Mouse (Mus musculus) cerebellum, adult (tissue): ENCODE results near the gene Prkn.

Experiments used
- ATAC-seq: cut with Nextera tagmentation; 2 replicates; pipeline ENCODE4 v1.9.2; 2017; ENCODE audit warnings: mild to moderate bottlenecking, moderate library complexity, mixed read lengths; ENCODE audit not compliant: insufficient number of reproducible peaks, low FRiP score, low TSS enrichment

Prkn gene

DNA sequence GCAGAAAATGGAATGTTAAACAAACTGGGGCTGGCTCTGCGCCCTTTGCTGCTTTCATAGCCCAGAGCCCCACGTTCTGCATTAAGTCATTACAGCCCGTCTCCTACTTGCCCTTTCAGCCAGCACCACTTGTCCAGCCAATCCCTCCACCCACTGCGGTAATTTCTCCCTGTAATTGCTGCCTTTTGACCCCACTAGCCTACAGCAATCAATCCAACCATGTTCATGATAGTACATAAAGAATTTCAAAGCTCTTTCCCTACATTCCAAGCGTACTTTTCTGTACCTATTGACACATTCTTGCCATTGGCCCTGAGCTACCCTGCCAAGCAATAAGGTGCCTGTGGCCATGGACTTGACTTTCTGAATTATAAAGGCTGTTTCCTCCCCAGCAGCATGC is 881.7 kb downstream of the Prkn start:
- ATAC-seq, result no peak

DNA sequence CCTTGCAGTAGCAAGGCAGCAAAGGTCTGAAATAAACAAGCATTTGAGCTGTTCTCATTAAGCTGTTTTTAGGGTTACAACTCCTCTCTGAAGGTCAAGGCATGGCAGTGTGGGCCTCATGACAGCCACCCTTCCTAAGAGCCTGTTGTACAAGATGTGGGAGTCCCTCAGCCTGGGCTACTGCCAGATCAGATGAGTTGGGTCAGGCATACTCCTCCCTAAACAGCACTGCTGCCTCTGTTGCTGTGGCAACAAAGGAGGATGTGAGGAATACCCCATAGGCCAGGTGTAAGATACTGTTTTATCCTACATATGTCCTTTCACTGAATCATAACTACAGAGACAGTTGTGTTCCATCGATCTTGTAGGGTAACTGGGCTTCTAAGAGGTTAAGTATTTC is 882.3 kb downstream of the Prkn start:
- ATAC-seq, result no peak

DNA sequence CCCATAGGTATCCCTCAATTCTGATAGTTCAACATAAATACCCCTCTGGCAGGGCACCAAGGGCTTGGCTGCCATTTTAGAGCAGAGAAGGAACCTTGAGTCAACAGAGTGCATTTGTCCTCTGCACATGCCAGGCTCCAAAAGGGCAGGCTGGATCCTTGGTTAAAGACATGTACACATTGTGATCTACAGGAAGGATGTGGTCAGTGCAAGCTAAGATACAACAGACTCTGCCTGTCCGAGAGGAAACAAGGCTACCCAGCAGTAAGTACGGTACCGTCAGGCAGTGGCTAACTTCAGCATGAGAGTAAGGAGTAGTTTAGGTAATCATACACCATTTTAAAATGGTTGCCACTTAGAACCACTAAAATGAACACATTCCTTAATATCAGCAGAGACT is 884.0 kb downstream of the Prkn start:
- ATAC-seq, result no peak

DNA sequence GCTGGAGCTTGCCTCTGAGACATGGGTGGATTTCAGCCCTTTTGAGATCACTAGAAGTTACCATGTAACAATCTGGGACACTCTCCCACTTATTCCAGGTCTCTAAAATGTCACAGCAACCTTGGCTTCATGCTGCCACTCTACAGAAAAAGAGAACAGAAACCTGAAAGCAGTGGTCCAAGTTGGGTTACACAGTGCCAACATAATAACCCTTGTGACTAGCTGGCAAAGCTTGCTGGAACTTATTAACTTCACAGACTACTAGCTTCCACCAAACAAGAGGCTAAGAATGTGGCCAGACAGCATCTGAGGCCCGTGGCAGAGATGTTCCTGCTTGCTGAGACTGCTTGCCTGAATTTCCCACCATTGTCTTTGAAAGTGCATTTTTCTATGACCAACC is 886.9 kb downstream of the Prkn start:
- ATAC-seq, result no peak

DNA sequence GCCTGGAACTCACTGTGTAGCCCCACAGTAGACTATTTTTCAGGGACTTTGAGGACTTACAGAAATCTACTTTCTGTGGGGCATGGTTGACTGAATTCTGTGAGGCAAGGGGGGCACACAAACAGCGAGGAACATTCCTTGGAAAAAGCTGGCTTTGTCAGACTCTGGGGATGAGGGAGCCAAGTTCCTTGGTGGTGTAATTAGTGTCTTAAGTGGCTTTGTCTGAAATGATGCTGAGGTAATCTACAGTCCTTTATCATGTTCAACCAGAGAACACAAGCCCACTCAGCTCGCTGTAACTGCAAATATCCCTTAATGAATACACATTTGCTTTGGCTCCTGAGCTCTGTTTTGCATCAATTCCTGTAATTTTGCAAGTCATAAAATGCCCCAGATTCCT is 888.1 kb downstream of the Prkn start:
- no peak for ATAC-seq

DNA sequence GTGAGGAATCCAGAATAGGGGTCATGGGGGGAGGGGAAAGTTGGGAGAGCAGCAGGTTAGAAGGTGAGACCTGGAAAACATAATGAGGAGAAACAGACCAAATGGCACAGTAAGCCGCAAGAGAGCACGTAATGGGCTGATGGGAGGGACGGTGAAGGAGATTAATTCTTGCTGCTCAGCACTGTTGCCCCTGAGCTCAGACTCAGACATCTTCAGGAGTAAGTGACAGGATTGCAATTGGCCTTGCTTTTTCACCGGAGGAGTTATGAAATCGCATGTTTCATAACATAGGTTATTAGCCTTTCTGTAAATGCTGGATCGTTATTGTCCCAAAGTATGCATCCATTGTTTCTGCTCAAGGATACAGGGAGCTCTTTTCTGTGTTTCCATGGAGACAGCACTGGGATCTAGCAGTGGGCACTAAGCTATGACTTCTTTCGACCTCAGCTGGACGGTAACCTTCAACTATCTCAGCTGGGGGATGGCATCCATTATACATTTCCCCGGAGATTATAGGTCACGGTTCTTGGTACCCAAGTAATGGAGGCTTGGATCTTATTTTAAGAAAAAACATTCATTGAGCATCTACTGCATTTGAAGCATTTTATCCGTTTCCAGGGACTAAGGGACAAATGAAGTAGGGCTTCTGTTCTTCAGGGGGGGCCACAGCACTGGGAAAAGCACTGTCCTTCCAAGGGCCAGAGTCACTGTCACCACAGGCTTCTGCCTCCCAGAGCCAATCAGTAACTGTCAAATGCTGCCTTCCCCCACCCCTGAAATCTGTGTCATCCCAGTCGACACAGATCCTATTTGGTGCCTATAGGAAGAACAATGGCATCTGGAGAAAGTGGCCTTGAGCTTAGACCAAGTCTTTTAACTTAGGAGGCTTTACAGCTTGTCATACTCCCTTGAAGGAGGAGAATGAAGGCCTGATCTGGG is 890.7 kb downstream of the Prkn start:
- no peak for ATAC-seq

DNA sequence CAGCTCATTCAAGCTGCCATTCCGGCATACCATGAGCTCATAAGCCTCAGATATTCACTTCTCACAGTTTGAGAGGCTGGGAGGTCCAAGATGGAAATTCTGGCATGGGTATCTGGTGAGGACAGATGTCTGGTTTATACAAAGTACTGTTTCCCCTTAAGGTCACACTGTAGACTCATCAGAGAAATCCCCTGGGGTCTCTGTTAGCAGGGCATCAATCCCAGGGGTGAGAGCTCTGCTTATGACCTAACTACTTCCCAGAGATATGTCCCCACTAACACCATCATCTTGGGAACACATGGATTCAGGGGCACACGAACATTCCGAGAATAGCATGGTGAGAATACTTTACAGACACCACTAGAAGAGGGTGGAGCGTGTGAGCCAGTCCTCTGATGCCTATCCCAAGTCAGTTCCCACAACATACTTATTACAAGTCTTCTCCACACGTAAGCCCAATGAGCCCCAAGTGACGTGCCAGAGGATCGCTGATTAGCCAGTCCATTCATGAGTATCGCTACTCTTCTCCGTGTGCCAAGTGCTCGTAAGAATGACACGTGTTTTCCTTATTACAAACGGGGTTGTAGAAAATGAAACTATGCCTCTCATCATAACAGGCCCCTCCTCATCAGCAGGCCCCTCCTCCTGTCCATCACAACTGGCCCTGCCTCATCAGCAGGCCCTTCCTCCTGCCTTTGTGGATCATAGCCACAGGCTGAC is 895.1 kb downstream of the Prkn start:
- no peak for ATAC-seq

DNA sequence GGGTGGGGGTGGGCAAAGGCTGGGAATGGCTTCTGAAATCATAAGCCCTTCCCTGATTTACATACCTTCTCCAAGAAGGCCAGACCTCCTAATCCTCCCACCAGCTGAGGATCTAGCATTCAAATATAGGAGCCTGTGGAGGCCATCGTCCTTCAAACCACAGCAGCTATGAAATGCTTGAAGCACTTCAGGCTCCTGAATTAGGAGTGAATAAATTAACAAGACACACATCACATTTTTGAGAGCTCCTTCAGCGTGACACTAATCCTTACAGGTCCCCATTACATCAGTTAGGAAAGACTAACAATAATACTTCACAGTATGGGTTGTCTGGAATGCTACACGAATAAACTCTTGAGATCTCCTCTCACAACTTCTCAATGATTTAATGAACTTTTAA is 896.3 kb downstream of the Prkn start:
- ATAC-seq, result no peak

DNA sequence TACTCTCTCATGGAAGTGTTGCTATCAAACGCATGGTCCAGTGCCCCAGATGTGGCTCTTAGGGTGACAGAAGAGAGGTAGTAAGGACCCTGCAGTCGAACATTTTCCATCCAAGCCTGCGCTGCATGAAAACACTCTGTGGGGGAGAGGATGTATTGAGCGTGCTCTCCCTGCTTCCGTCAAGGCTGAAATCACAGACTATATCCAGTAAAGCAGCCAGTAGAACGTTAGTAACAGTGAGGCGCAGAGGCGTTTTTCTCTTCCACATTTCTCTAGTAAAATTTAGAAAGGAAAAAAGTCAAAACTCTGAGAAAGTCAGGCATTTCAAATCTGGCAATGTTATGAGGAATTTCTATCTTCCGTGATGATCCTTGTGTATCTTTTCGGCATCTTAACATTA is 897.7 kb downstream of the Prkn start:
- ATAC-seq, result no peak

DNA sequence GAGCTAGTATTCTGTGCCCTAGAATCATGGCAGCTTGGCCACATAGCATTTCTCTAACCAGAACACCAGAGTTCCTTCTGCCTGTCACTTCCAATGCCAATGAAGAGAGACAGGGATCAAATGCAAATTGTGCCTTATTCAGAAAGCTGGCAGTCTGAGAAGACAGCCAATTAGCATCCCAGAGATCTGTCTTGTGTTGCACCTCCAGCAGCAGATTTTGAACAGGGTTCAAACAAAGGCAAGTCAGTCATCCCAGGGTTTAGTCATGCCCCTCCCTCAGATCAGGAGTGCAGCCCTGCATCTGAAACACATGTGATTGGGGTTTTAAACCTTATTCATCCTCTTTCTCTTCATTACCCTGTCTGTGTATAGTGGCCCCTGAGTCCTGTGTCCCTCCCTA is 900.5 kb downstream of the Prkn start:
- ATAC-seq, result no peak

DNA sequence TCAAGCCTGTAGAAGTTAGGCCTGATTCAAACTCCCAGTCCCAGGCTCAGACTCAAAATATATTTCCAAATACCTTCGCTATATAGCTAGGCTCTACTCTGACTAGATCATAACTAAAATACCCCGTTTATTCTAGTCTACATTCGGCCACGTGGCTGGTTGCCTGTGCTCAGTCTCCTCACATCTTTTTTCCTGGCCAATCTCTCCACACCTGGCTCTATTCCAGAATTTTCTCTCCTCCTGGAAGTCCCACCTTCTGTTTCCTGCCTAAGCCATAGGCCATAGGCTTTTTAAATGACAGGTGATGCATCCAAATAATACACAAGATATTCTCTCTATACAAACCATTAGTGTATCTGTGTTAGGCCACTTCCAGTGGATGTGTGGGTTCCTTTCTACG is 901.0 kb downstream of the Prkn start:
- no peak for ATAC-seq

DNA sequence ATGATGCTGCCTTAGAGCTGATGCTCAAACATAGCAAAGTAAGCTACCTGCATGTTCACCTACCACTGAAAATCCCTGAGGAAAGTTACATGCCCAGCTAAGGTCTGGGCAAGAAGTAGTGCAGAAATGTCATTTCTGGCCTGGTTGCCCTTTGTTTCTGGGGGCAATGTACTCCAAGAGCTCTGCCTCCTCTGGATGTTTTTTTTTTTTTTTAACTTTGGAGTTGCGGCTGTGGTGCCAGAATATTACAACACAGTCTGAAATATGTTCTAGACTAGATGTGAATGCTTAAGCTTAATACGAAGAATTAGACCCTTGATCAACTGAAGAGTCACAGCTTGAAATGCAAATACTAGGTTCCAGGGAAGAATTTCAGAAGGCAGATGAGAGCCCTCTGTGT is 911.1 kb downstream of the Prkn start:
- ATAC-seq, result no peak

DNA sequence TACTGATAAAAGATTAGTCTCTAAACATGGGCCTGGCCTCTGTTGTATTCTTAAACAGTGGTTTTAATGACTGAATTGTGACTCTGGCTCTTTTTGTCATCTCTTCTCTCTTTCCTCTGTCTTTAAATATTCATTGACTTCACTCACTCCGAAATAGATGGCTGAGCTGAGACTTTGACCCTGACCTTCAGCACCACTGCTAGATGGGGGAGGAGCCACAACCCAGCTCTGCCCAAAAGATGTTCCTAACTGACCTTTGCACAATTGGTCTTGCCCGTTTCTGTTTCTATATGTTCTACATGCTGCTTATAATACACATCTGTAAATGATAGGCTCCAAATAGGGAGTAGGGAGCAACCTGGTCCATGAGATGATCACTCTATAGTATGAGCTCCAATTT is 912.5 kb downstream of the Prkn start:
- no peak for ATAC-seq

DNA sequence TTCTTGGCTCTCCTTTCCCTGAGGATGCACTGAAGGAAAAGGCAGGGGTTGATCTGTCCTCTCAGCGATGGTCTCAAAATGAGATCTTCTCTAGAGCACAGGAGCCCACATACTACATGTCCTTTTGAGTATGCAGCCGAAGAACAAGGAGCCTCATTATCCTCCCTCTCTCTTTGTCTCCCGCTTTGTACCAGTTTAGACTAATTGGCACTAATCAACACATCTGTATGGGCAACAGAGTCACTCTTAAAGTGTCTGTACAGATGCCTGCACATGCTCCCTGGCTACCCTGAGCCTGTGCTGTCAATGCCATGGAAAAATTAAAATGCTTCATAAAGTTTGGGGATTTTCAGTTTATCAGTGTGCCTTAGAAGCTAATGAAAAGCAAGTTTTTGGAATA is 924.9 kb downstream of the Prkn start:
- ATAC-seq, result no peak

DNA sequence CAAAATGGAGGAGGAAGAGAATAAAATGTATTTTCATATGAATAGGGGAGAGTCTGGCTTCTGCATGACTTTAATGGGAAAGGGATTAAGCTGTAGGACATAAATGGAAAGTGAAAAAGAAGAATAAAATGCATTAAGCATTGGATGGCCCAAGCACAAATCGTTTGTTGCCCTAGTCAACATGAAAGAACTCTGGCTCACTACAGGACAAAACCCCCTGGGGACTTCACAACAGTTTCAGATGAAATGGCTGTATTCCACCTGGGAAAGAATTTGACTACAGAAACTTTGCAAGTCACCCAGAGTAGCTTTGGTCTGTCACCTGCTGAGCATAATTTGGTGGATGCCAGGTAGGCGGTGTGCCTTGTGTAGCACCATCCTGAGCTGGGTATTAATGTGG is 925.4 kb downstream of the Prkn start:
- no peak for ATAC-seq

DNA sequence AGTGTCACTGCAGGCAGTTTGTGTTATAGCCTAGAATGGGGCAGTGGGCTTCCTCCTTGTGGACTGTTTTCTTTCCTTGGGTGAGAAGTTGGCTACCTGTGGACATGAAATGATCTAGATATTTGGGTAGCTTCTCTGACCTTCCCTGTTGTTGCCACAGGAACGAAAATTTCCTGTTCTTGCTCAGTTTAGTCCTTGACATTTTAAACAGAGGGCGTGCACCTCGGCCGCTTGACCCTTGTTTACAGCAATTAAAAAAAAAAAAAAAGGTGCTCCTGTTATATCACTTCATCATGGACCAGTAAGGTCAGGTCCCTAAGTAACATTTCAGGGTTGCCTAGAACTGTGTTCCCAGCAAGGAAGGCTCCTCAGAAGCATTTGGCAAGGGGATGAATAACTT is 927.1 kb downstream of the Prkn start:
- ATAC-seq, result no peak

DNA sequence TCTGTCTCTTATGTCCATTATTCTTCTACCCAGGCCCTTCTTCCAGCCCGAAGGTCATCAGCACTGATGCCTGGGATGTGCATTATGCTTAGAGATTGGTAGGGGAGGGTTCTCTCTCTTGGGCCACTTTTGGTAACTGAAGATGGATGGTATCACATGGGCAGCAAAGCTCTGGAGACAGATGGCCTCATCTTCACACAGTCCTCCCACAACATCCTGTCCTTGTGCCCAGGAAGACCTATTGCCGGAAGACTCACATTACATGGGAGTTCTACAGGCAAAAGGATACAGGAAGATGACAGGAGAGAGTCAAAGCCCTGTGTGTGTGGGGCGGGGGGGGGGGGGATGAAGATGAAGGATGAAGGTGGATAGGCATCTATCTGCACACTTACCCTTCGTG is 928.2 kb downstream of the Prkn start:
- peak; percentile 58; the same call in 1 of the 2 replicates for ATAC-seq

DNA sequence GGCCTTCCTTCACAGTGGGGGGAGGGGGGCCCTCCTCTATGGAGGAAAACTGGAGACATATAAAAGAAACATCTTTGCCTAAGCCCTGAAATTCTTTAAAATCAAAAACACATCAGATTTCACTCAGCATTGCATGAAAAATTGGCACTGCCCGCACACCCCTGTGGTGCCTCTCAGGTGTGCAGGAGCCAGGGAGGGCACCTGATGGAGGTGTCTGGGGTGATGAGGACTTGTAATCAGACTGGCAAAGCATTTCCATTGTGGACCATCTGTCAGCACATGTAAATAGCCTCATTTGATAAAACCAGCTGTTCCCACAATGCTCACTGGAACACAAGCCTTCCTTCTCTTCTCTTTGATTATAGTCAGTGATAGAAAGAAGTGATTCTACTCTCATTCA is 928.8 kb downstream of the Prkn start:
- ATAC-seq, result 0 out of 2 replicates have a peak, but pooled peaks have one; percentile 51

DNA sequence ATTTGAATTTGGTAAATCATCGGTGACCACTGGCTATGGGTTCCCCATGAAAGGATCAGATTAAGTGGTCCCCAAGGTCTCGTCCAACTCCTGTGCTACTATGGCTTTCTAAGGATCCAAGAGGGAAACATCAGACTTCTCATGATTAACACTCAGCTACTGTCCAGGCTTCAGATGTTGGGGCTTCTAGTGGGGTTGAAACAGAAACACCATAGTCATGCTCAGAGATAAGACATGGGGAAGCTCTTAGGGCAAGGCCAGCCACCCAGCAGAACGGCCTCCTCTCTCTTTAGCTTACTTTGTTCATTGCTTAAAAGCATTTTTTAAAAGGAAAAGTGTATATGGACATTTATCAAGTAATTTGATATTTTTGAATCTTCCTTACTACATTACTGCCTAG is 929.3 kb downstream of the Prkn start:
- ATAC-seq, result no peak

DNA sequence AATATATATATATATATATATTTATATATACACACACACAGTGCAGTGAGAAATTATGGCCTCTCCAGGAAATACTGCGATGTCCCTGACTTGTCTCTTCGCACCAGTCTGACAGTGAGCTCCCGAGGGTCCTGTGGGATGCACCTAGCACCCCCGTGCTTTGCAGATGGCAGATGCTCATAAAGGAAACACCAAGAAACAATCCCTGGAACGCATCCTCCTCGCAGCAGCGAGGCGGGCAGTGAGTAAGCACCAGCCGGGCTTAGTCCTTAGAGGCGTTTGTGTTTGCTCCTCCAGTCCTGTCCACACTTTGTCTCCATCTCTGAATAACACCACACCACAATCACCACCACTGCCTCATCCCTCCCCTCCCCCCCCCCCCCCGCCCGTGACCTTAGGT is 939.4 kb downstream of the Prkn start:
- no peak for ATAC-seq

DNA sequence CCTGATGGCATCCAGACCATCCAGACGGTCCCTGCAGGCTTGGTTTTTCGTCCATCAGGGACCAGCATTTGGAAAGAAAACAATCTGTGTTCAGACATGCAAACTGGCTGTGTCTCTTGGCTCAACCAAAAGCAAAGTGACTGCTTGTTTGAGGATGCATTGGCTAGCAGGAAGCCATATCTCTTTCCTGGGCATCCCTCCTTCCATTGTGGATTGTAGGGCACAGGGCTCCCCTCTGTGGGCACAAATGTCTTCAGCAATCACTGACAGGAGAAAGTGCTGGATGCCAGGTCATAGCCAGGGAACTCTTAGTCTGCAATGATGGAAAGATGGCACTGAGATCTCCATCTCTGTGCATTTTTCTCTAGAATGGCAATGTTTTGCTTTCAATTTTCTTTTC is 939.8 kb downstream of the Prkn start:
- peak; percentile 58 for ATAC-seq
